Mouse (Mus musculus) lung, postnatal 0 days (tissue): ENCODE measurements at regions not wholly inside any gene's neighbourhood (a gene's known extent, or its start where the extent isn't known, plus 50 kb on each side); places are given as distances from the start of the nearest gene placed in this dataset.

Experiments used
- ATAC-seq: fragments of 200-750 bp; cut with Nextera tagmentation; 2 replicates; pipeline ENCODE4 v1.8.0; 2017; ENCODE audit warnings: moderate library complexity
- DNase-seq: peaks from one replicate; pipeline ENCODE4 v3.0.0-alpha.2; 2016; ENCODE audit warnings: low spot score
- H3K27ac ChIP-seq: fragments of 300-500 bp; sonication (generic); 2 replicates; pipeline ENCODE4 v1.5.1; 2014; ENCODE audit warnings: antibody characterized with exemption, mild to moderate bottlenecking, low read length, mixed read lengths
- H3K27me3 ChIP-seq: fragments of 300-500 bp; sonication (generic); replicated peaks from 2 replicates; pipeline ENCODE4 v1.6.1; 2014; ENCODE audit warnings: low read length, mixed read lengths; ENCODE audit not compliant: insufficient read depth
- H3K36me3 ChIP-seq: fragments of 300-500 bp; sonication (generic); 2 replicates; pipeline ENCODE4 v1.6.1; 2014; ENCODE audit warnings: low read length, mixed read lengths; ENCODE audit not compliant: insufficient read depth
- H3K4me1 ChIP-seq: fragments of 300-500 bp; sonication (generic); 2 replicates; pipeline ENCODE4 v1.6.1; 2014; ENCODE audit warnings: antibody characterized with exemption, low read depth, low read length, mixed read lengths; ENCODE audit not compliant: insufficient read depth
- H3K4me2 ChIP-seq: fragments of 300-500 bp; sonication (generic); replicated peaks from 2 replicates; pipeline ENCODE4 v1.6.1; 2014; ENCODE audit warnings: low read depth, mild to moderate bottlenecking, low read length, moderate library complexity, mixed read lengths
- H3K4me3 ChIP-seq: fragments of 300-500 bp; sonication (generic); 2 replicates; pipeline ENCODE4 v1.5.1; 2014; ENCODE audit warnings: low read depth, low read length
- H3K9ac ChIP-seq: fragments of 300-500 bp; sonication (generic); replicated peaks from 2 replicates; pipeline ENCODE4 v1.6.1; 2014; ENCODE audit warnings: low read depth, mild to moderate bottlenecking
- H3K9me3 ChIP-seq: fragments of 300-500 bp; sonication (generic); 2 replicates; pipeline ENCODE4 v1.6.1; 2016; ENCODE audit warnings: low read length, mixed read lengths
- CTCF ChIP-seq: IDR thresholded peaks from 2 replicates; pipeline ENCODE4 v1.5.1; 2016; ENCODE audit warnings: antibody characterized with exemption, mild to moderate bottlenecking
- EP300 ChIP-seq: IDR thresholded peaks from 2 replicates; pipeline ENCODE4 v1.6.1; 2016; ENCODE audit warnings: antibody characterized with exemption, mild to moderate bottlenecking, control low read depth
- WGBS: fragments of 180-500 bp; shearing (Covaris S2); extraction: QIAGEN DNeasy Blood & Tissue Kit; methylation state at CpG from one replicate; pipeline ENCODE4 v1.1.7; 2014; 5-methylcytosine and 5-hydroxymethylcytosine counted together

- no peaks in the 10 kb centered on the region for H3K27me3 ChIP-seq
- no peaks in the 10 kb centered on the region for H3K36me3 ChIP-seq
- H3K4me3 ChIP-seq: no peak overlapping the region
- H3K4me2 ChIP-seq: no peak overlapping the region
- no peak overlapping the region for H3K9ac ChIP-seq
- DNase-seq (no peak), ATAC-seq (no peak)
- WGBS: 78% methylated on average over 8 of the region's 8 CpGs
- no peak for TF ChIP-seq CTCF
- no peak for TF ChIP-seq EP300
- H3K4me1 ChIP-seq: no peaks in the 10 kb centered on the region
- no peak overlapping the region for H3K27ac ChIP-seq
- no peaks in the 10 kb centered on the region for H3K9me3 ChIP-seq
Observed at GRCm38 (mm10) chr5:39052490-39053250, 176.1 kb upstream of the Clnk start.

DNA sequence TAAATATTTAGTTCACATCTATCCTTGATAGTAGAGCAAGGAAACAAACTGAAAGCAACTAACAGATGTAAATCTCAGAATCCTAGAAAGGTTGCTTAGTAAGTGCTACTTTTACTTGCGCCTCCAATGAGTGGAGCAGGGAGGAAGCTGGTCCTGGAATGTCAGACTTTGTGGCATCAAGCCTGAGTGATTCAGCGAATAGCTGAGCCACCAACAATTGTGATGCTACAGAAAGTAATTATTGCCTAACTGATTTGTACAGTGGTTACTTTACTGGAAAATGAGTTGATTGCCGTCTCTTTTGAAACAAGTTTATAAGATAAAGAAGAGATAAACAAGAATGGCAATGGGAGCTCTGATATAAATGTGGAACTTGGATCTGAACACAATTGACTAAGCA is 173.9 kb upstream of the Clnk start:
- no peak for ATAC-seq
- 83% methylated on average over 3 of the region's 3 CpGs for WGBS
- H3K9ac ChIP-seq: no peak overlapping the region

GRCm38 (mm10) chr5:39049141-39049540 is 172.5 kb upstream of the Clnk start:
- WGBS: 57% methylated on average over 2 of the region's 2 CpGs
- no peaks in the 10 kb centered on the region for H3K36me3 ChIP-seq
- H3K9ac ChIP-seq: no peak overlapping the region
- H3K4me3 ChIP-seq: no peak overlapping the region
- no peak overlapping the region for H3K4me2 ChIP-seq
- ATAC-seq (no peak), DNase-seq (no peak)
- no peak for TF ChIP-seq EP300
- no peak for TF ChIP-seq CTCF
- H3K4me1 ChIP-seq: no peaks in the 10 kb centered on the region
- no peaks in the 10 kb centered on the region for H3K9me3 ChIP-seq
- no peaks in the 10 kb centered on the region for H3K27me3 ChIP-seq
- H3K27ac ChIP-seq: no peak overlapping the region

More for the DNA sequence above, 173.9 kb upstream of the Clnk start:
- no peak overlapping the region for H3K27ac ChIP-seq
- no peak for DNase-seq
- no peaks in the 10 kb centered on the region for H3K9me3 ChIP-seq
- H3K4me3 ChIP-seq: no peak overlapping the region
- H3K36me3 ChIP-seq: no peaks in the 10 kb centered on the region
- no peaks in the 10 kb centered on the region for H3K27me3 ChIP-seq
- H3K4me2 ChIP-seq: no peak overlapping the region
- TF ChIP-seq CTCF (no peak), EP300 (no peak)
- no peaks in the 10 kb centered on the region for H3K4me1 ChIP-seq

DNA sequence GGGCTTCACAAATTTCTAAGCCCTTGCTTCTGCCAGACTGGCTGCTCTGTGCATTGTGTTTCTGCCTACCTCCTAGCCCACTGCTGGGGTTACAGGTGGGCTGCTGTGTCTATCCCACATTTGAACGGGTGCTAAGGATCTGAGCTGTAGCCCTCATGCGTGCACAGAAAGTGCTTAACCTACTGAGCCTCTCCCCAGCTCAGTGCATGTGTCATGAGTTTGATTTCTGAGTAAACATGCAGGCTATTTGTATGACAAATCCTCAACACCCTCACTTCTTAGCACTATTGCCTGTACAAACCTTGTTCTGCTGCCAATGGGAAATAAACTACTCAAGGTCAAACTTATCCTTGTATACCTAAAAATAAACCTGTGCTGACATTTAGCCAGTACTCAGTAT is 163.9 kb upstream of the Clnk start:
- TF ChIP-seq EP300 (no peak), CTCF (no peak)
- H3K4me3 ChIP-seq: no peak overlapping the region
- H3K4me1 ChIP-seq: no peaks in the 10 kb centered on the region
- ATAC-seq (no peak), DNase-seq (no peak)
- no peak overlapping the region for H3K27ac ChIP-seq
- H3K4me2 ChIP-seq: no peak overlapping the region
- H3K27me3 ChIP-seq: no peaks in the 10 kb centered on the region
- 55% methylated on average over 2 of the region's 2 CpGs for WGBS
- no peak overlapping the region for H3K9ac ChIP-seq
- H3K36me3 ChIP-seq: no peaks in the 10 kb centered on the region
- no peaks in the 10 kb centered on the region for H3K9me3 ChIP-seq

DNA sequence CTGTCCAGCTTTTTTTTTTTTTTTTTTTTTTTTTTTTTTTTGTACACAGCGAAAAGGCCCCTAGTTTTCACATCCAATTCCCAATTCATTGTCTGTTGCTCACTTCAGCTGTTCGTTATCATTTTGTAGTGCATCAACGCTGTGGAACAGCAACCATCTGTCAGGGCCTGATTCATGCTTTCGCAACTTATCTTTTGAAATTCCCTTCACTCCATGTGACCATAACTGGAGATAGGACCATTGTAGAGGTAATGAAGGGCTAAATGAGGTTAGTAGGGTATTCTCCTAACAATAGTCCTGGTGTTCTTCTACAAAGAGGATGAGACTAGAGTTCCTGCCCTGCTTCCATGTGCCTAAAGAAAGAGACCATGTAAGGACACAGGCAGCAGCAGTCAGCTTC is 146.6 kb upstream of the Clnk start:
- no peaks in the 10 kb centered on the region for H3K27me3 ChIP-seq
- no peak for DNase-seq
- H3K36me3 ChIP-seq: no peaks in the 10 kb centered on the region
- TF ChIP-seq EP300: no peak
- no peak for TF ChIP-seq CTCF
- H3K4me3 ChIP-seq: no peak overlapping the region
- no peaks in the 10 kb centered on the region for H3K4me1 ChIP-seq
- no peak overlapping the region for H3K9ac ChIP-seq
- no peak overlapping the region for H3K27ac ChIP-seq
- WGBS: 89% methylated on average over 4 of the region's 4 CpGs
- no peak overlapping the region for H3K4me2 ChIP-seq
- H3K9me3 ChIP-seq: no peaks in the 10 kb centered on the region
- no peak for ATAC-seq

DNA sequence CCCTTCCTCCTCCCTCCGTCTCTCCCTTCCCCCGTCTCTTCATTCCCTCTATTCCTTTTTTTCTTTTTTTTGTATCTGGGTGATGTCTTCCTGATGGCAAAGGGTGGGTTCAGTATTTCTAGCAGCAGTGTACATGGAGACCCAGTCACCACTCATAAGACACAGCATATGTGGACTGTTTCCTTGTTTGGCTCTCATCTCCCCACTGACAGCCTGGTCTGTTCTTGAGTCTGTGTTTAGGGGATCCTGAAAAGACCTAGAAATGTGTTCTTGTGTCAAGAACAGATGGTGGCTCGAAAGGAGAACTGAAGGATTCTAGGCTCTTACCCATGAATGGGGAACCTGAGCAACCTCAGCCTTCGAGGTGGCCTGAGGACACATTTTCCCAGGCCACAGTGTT is 124.0 kb upstream of the Clnk start:
- H3K9me3 ChIP-seq: no peaks in the 10 kb centered on the region
- H3K27me3 ChIP-seq: no peaks in the 10 kb centered on the region
- H3K4me2 ChIP-seq: no peak overlapping the region
- 80% methylated on average over 4 of the region's 4 CpGs for WGBS
- no peaks in the 10 kb centered on the region for H3K4me1 ChIP-seq
- DNase-seq (no peak), ATAC-seq (no peak)
- no peaks in the 10 kb centered on the region for H3K36me3 ChIP-seq
- no peak overlapping the region for H3K27ac ChIP-seq
- no peak overlapping the region for H3K4me3 ChIP-seq
- H3K9ac ChIP-seq: no peak overlapping the region
- TF ChIP-seq EP300 (no peak), CTCF (no peak)

GRCm38 (mm10) chr5:38999700-39000099 is 123.1 kb upstream of the Clnk start:
- H3K27ac ChIP-seq: no peak overlapping the region
- ATAC-seq (no peak), DNase-seq (no peak)
- no peak overlapping the region for H3K4me2 ChIP-seq
- 44% methylated on average over 2 of the region's 2 CpGs for WGBS
- H3K4me1 ChIP-seq: no peaks in the 10 kb centered on the region
- H3K9ac ChIP-seq: no peak overlapping the region
- H3K36me3 ChIP-seq: no peaks in the 10 kb centered on the region
- H3K9me3 ChIP-seq: no peaks in the 10 kb centered on the region
- H3K4me3 ChIP-seq: no peak overlapping the region
- no peaks in the 10 kb centered on the region for H3K27me3 ChIP-seq
- no peak for TF ChIP-seq EP300
- no peak for TF ChIP-seq CTCF
